Mouse (Mus musculus) heart, postnatal 0 days (tissue): ENCODE measurements around the gene Zfp553.

Experiments used
- CTCF ChIP-seq: IDR thresholded peaks from 2 replicates; pipeline ENCODE4 v1.5.1; 2016; ENCODE audit warnings: antibody characterized with exemption, control low read depth, low read depth
- EP300 ChIP-seq: IDR thresholded peaks from 2 replicates; pipeline ENCODE4 v1.6.1; 2016; ENCODE audit warnings: antibody characterized with exemption, low read depth

DNA sequence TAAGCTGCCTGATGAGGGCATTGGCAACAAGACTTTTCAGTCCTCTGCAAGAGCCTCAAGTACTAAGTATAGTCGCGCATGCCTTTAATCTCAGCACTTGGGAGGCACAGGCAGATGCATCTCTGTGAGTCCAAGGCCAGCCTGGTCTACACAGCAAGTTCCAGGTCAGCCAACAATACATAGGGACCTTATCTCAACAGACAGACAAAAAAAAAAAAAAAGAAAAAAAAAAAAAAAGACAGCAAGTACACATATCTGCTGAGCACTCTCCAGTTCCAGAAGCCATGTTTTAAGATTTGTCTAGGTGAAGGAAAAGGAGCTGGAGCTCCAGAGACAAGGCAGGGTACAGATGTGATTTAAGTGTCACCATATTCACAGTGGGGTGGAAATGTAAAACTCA lies 23.1 kb downstream of the Zfp553 start:
- TF ChIP-seq CTCF (no peak), EP300 (no peak)
